Mouse (Mus musculus): ENCODE data around the gene Tmod1. TPM values are rescaled to one million over a fixed set of nuclear protein-coding genes. Genes with fewer than 3 reads are reported as not detected.

Gene Tmod1
- polyA plus RNA-seq, 1 experiment from 2014 or later: 217 TPM

DNA sequence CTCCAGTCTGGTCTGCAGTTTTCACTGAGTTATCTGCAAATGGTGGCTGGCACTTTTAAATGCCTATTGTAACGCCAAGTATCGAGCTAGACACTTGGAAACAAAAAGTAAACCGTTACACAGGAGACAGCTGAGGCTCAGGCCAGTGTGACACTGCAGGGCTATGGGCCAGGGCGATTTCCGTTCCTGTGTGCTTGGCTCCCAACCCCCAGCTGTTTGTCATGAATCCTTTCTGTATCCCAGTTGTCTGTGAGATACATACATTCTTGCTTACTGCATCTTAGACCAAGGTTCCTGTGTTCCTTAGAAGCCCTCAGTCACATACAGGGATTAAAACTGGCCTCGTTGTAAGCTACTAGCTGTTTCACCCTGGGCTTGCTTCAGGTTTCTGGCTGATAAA, 10.5 kb upstream of the Tmod1 start:
- H3K36me3 ChIP-seq (ENCODE audit: control insufficient read depth, insufficient read depth): no peaks in the 10 kb centered on the region
- H3K27ac ChIP-seq (ENCODE audit: low read length): no peak overlapping the region
- no peak overlapping the region for H3K9ac ChIP-seq (ENCODE audit: low read length)
- no peak overlapping the region for H3K4me3 ChIP-seq (ENCODE audit: low read length)
- no peak overlapping the region for H3K4me2 ChIP-seq (ENCODE audit: low read depth, low read length)
- no peaks in the 10 kb centered on the region for H3K9me3 ChIP-seq (replicated peaks; ENCODE audit: control insufficient read depth, low read length)
- peaks cover 14% of the 10 kb centered on the region for H3K4me1 ChIP-seq (ENCODE audit: control insufficient read depth, insufficient read depth, low read length)
- ATAC-seq (replicated peaks; ENCODE audit: extremely low read depth, insufficient read depth, low FRiP score): no peak
- WGBS: 57% methylated on average over 6 of the region's 6 CpGs
- H3K27me3 ChIP-seq (ENCODE audit: control insufficient read depth, insufficient read depth, low read length): no peaks in the 10 kb centered on the region

DNA sequence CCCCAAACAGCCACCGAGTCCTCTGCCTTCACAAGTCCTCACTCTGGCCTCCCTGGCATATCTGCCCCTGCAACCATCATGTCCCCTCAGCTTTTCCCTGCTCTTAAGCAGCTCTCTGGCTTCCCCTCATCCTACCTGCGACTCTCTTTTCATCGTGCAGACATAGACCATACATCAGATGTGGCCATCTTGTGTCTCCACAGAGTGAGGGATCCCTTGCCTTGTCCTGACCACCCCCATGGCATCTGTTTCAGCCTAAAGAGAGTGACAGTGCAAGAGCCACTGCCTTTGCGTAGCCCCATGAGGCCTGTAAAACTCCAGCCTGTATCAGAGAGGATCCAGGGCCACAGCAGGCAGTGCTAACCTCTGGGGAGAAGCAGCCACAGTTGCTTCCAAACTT, 10.0 kb upstream of the Tmod1 start:
- no peak for ATAC-seq (replicated peaks; ENCODE audit: extremely low read depth, insufficient read depth, low FRiP score)
- Histone ChIP-seq H3K27ac (ENCODE audit: low read length) (no peak overlapping the region), H3K4me3 (ENCODE audit: low read length) (no peak overlapping the region), H3K9me3 (replicated peaks; ENCODE audit: control insufficient read depth, low read length) (no peaks in the 10 kb centered on the region), H3K27me3 (ENCODE audit: control insufficient read depth, insufficient read depth, low read length) (no peaks in the 10 kb centered on the region), H3K4me1 (ENCODE audit: control insufficient read depth, insufficient read depth, low read length) (peaks cover 19% of the 10 kb centered on the region), H3K9ac (ENCODE audit: low read length) (no peak overlapping the region), H3K4me2 (ENCODE audit: low read depth, low read length) (no peak overlapping the region), H3K36me3 (ENCODE audit: control insufficient read depth, insufficient read depth) (no peaks in the 10 kb centered on the region)
- WGBS: 89% methylated on average over 4 of the region's 4 CpGs

DNA sequence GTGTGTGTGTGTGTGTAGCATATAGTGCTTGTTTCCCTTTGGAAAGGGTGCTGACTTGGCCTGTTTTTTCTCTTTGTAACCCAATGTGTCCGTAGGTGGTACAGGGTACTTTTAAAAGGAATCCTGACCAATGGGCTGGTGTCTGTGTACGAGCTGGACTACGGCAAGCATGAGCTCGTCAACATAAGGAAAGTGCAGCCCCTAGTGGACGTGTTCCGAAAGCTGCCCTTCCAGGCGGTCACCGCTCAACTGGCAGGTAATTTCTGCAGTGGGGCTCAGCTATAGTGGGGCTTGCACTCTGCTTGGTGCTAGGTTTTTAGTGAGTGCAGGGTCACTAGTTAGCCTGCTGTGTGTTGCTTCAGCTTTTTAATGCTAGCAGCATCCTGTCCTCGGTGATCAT, 9.2 kb upstream of the Tmod1 start:
- Histone ChIP-seq H3K9me3 (replicated peaks; ENCODE audit: control insufficient read depth, low read length) (no peaks in the 10 kb centered on the region), H3K36me3 (ENCODE audit: control insufficient read depth, insufficient read depth) (no peaks in the 10 kb centered on the region), H3K4me3 (ENCODE audit: low read length) (no peak overlapping the region), H3K4me1 (ENCODE audit: control insufficient read depth, insufficient read depth, low read length) (peaks cover 22% of the 10 kb centered on the region), H3K27me3 (ENCODE audit: control insufficient read depth, insufficient read depth, low read length) (no peaks in the 10 kb centered on the region), H3K4me2 (ENCODE audit: low read depth, low read length) (no peak overlapping the region), H3K27ac (ENCODE audit: low read length) (no peak overlapping the region), H3K9ac (ENCODE audit: low read length) (no peak overlapping the region)
- 39% methylated on average over 9 of the region's 9 CpGs for WGBS
- no peak for ATAC-seq (replicated peaks; ENCODE audit: extremely low read depth, insufficient read depth, low FRiP score)

DNA sequence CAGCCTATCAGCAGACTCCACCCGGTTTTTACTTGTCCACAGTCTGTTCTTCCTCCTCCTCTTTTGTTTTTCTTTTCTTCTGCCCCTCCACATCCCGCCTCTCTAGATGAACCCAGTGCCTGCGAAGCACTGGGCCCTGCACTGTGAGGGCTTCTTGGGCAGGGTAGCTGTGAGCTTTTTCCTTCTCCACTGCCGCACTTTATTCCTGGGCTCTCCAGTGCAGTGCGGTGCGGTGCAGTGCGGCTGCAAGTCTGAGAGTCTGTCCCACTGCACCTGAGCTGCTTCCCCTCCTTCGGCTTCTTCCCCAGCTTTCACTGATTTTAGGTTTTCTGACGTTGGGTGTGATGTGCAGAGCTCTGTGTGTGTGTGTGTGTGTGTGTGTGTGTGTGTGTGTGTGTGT, 6.3 kb upstream of the Tmod1 start:
- H3K4me1 ChIP-seq (ENCODE audit: control insufficient read depth, insufficient read depth, low read length): peaks cover 22% of the 10 kb centered on the region
- no peaks in the 10 kb centered on the region for H3K36me3 ChIP-seq (ENCODE audit: control insufficient read depth, insufficient read depth)
- peak; percentile 62 for ATAC-seq (replicated peaks; ENCODE audit: extremely low read depth, insufficient read depth, low FRiP score)
- peak overlapping the region; percentile 82 for H3K27ac ChIP-seq (ENCODE audit: low read length)
- no peaks in the 10 kb centered on the region for H3K27me3 ChIP-seq (ENCODE audit: control insufficient read depth, insufficient read depth, low read length)
- no peaks in the 10 kb centered on the region for H3K9me3 ChIP-seq (replicated peaks; ENCODE audit: control insufficient read depth, low read length)
- peak overlapping the region; percentile 59 for H3K9ac ChIP-seq (ENCODE audit: low read length)
- WGBS: 28% methylated on average over 9 of the region's 9 CpGs
- H3K4me3 ChIP-seq (ENCODE audit: low read length): no peak overlapping the region
- H3K4me2 ChIP-seq (ENCODE audit: low read depth, low read length): peak overlapping the region; percentile 57

DNA sequence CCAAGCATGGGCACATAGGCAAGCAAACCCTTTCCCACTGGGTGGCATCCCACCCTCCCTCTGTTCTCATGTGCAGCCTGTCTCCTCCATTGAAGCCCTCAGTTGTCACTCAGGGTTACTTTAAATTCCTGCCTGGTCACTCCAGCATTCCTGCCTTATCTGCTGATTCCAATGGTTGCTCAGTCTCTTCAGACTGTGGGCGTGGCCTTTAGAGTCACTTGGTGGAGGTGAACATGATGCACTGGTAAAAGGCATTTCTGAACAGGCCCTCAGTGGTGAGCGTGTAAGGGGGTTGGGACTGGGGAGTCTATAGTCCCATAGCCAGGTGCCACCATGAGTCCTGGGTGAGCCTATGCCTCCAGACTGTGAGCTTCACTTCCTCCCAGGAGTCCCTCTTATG, 5.5 kb upstream of the Tmod1 start:
- no peaks in the 10 kb centered on the region for H3K9me3 ChIP-seq (replicated peaks; ENCODE audit: control insufficient read depth, low read length)
- H3K36me3 ChIP-seq (ENCODE audit: control insufficient read depth, insufficient read depth): no peaks in the 10 kb centered on the region
- peaks cover 24% of the 10 kb centered on the region for H3K4me1 ChIP-seq (ENCODE audit: control insufficient read depth, insufficient read depth, low read length)
- no peak overlapping the region; the same call in 1 of the 2 replicates for H3K4me3 ChIP-seq (ENCODE audit: low read length)
- peak overlapping the region; percentile 57 for H3K4me2 ChIP-seq (ENCODE audit: low read depth, low read length)
- H3K9ac ChIP-seq (ENCODE audit: low read length): peak overlapping the region; percentile 59; the same call in 1 of the 2 replicates
- H3K27me3 ChIP-seq (ENCODE audit: control insufficient read depth, insufficient read depth, low read length): peaks cover 5% of the 10 kb centered on the region; the same call in 1 of the 2 replicates
- ATAC-seq (replicated peaks; ENCODE audit: extremely low read depth, insufficient read depth, low FRiP score): peak; percentile 93
- WGBS: 38% methylated on average over 2 of the region's 2 CpGs
- H3K27ac ChIP-seq (ENCODE audit: low read length): peak overlapping the region; percentile 88

DNA sequence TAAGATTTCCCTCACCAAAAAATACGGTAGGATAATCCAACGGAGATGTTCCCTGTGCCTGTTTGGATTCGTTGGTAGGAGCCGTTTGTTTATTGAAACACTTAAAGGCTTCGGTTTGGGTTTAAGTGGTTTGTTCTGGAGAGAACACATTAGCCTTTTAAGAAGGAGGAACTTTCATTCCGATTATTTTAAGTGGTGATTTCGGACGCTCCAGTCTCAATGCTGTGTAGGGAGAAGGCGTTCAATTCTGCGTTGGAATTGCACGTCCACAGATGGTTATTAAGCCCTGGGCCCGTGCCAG, 194 bp upstream of the Tmod1 start:
- peak overlapping the region; percentile 97 for H3K27ac ChIP-seq (ENCODE audit: low read length)
- peaks cover 7% of the 10 kb centered on the region; the same call in 1 of the 2 replicates for H3K27me3 ChIP-seq (ENCODE audit: control insufficient read depth, insufficient read depth, low read length)
- H3K36me3 ChIP-seq (ENCODE audit: control insufficient read depth, insufficient read depth): no peaks in the 10 kb centered on the region
- H3K4me1 ChIP-seq (ENCODE audit: control insufficient read depth, insufficient read depth, low read length): peaks cover 38% of the 10 kb centered on the region
- no peaks in the 10 kb centered on the region for H3K9me3 ChIP-seq (replicated peaks; ENCODE audit: control insufficient read depth, low read length)
- H3K4me2 ChIP-seq (ENCODE audit: low read depth, low read length): peak overlapping the region; percentile 83
- no peak for ATAC-seq (replicated peaks; ENCODE audit: extremely low read depth, insufficient read depth, low FRiP score)
- peak overlapping the region; percentile 90 for H3K9ac ChIP-seq (ENCODE audit: low read length)
- WGBS: 4% methylated on average over 12 of the region's 12 CpGs
- H3K4me3 ChIP-seq (ENCODE audit: low read length): peak overlapping the region; percentile 85

DNA sequence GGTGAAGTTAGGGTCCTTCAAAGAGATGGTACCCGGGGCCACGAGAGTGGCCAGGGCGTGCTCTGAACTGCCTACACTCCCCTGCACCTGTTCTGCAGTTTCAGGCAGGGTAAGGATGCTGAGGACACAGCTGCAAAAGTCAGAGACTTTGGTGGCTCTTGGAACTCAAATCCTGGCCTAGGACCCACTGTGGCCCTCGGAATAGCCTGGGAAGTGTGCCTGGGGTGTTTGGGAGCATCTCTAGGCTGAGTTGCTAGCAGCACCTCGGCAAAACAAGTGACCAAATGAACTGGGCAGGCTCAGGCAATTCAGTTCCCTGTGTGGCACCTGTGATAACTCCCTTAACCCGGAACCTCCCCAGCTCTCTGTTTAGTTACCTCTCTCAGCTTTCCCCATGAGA, 1.2 kb downstream of the Tmod1 start:
- no peak for ATAC-seq (replicated peaks; ENCODE audit: extremely low read depth, insufficient read depth, low FRiP score)
- no peaks in the 10 kb centered on the region for H3K9me3 ChIP-seq (replicated peaks; ENCODE audit: control insufficient read depth, low read length)
- peaks cover 44% of the 10 kb centered on the region for H3K4me1 ChIP-seq (ENCODE audit: control insufficient read depth, insufficient read depth, low read length)
- peak overlapping the region; percentile 83 for H3K4me2 ChIP-seq (ENCODE audit: low read depth, low read length)
- peak overlapping the region; percentile 90 for H3K9ac ChIP-seq (ENCODE audit: low read length)
- H3K27me3 ChIP-seq (ENCODE audit: control insufficient read depth, insufficient read depth, low read length): peaks cover 7% of the 10 kb centered on the region; the same call in 1 of the 2 replicates
- no peaks in the 10 kb centered on the region for H3K36me3 ChIP-seq (ENCODE audit: control insufficient read depth, insufficient read depth)
- 13% methylated on average over 6 of the region's 6 CpGs for WGBS
- H3K4me3 ChIP-seq (ENCODE audit: low read length): peak overlapping the region; percentile 85
- H3K27ac ChIP-seq (ENCODE audit: low read length): peak overlapping the region; percentile 97

DNA sequence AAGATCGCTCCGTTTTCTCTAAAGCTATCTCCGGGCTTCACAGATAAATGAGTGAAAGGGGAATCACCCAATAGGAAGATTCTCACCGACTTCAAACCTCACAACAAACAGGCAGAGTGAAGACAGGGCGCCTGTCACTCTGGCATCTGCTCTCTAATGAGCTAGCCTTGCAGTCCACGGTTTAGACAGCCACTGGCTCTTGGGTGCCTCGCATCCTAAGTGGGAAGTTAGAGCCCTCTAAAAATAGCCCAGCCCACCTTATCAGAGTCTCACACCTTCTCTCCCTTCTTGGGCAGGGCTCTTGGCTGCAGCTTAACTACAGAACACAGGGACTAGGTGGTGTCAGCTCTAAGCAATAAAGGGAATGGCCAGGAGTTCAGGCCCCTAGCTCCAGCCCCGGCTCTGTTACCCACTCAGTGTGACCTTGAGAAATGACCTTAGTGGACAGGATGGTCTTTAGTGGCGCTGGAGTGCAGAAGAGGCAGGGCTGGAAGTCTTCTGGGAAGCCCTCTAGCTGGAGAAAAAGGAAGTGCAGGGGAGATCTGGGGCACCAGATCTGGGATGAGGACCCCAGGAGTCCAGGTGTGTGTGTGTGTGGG, 2.0 kb downstream of the Tmod1 start:
- Histone ChIP-seq H3K36me3 (ENCODE audit: control insufficient read depth, insufficient read depth) (no peaks in the 10 kb centered on the region), H3K4me3 (ENCODE audit: low read length) (peak overlapping the region; percentile 85), H3K9ac (ENCODE audit: low read length) (peak overlapping the region; percentile 90), H3K9me3 (replicated peaks; ENCODE audit: control insufficient read depth, low read length) (no peaks in the 10 kb centered on the region), H3K4me1 (ENCODE audit: control insufficient read depth, insufficient read depth, low read length) (peaks cover 44% of the 10 kb centered on the region), H3K27me3 (ENCODE audit: control insufficient read depth, insufficient read depth, low read length) (peaks cover 7% of the 10 kb centered on the region; the same call in 1 of the 2 replicates), H3K4me2 (ENCODE audit: low read depth, low read length) (peak overlapping the region; percentile 83), H3K27ac (ENCODE audit: low read length) (peak overlapping the region; percentile 97)
- ATAC-seq (replicated peaks; ENCODE audit: extremely low read depth, insufficient read depth, low FRiP score): peak; percentile 78
- 5% methylated on average over 9 of the region's 9 CpGs for WGBS

DNA sequence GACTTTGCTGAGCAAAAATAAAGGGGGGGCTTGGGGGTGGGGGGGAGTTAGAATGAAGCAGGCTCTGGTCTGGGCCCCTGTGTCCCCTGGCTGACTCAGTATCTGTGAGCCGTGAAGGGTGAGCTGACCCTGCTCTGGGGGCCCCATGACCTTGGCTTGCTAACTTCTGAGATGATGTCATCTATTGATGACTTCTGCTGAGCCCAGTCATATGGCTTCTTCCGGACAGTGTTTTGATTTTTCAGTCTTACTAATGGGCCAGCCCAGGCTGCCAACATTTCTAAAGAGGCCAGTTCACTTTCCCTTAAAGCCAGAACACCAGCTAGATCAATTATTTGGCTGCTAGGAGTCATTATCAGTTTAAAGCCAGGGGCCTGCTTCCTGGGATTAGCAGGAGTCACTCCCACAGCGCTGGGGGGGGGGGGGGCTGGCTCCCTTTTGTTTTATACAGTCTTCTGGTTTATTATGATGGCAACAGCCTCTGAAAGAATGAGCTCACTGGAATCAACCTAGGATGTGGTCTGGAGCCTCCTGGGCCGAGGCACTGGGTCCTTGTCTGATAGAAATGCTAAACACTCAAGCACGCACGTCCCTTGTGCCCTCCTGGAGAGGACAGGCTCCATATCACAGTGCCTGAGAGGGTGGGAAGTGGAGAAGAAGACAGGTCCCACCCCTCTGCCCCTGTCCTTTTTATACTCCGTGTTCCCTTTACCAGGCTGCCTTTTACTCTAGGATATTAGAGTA, 3.2 kb downstream of the Tmod1 start:
- peak overlapping the region; percentile 90 for H3K9ac ChIP-seq (ENCODE audit: low read length)
- peaks cover 55% of the 10 kb centered on the region for H3K4me1 ChIP-seq (ENCODE audit: control insufficient read depth, insufficient read depth, low read length)
- H3K9me3 ChIP-seq (replicated peaks; ENCODE audit: control insufficient read depth, low read length): no peaks in the 10 kb centered on the region
- H3K27ac ChIP-seq (ENCODE audit: low read length): peak overlapping the region; percentile 97
- no peaks in the 10 kb centered on the region for H3K36me3 ChIP-seq (ENCODE audit: control insufficient read depth, insufficient read depth)
- H3K27me3 ChIP-seq (ENCODE audit: control insufficient read depth, insufficient read depth, low read length): peaks cover 7% of the 10 kb centered on the region; the same call in 1 of the 2 replicates
- H3K4me2 ChIP-seq (ENCODE audit: low read depth, low read length): peak overlapping the region; percentile 83
- WGBS: 11% methylated on average over 7 of the region's 7 CpGs
- ATAC-seq (replicated peaks; ENCODE audit: extremely low read depth, insufficient read depth, low FRiP score): peak; percentile 55
- H3K4me3 ChIP-seq (ENCODE audit: low read length): peak overlapping the region; percentile 85

Data from heart, embryonic 16.5 days (tissue).